Mouse (Mus musculus) thymus, postnatal 25 days (tissue): ENCODE results near the gene Cnn2.
"Not testable (repeated sequence)": the region's sequence is repeated elsewhere in the genome, so short reads cannot be mapped to it uniquely, and the experiment has no call there.

ENCODE experiments used
- DNase-seq: peaks from one replicate; pipeline ENCODE4 v3.0.0; 2022

The Cnn2 gene

GRCm38 (mm10) chr10:80045364-80045763, 57.0 kb downstream of the Cnn2 start:
- not testable (repeated sequence) for DNase-seq
